Mouse (Mus musculus): ENCODE results near the gene Smtnl1. TPM values are rescaled to one million over a fixed set of nuclear protein-coding genes. Genes with fewer than 3 reads are reported as not detected.
A peak's percentile ranks its signal among the peaks of the same experiment; 100 is the strongest.

Gene Smtnl1
- polyA plus RNA-seq, 1 experiment from 2014 or later: 0.40 TPM

- peak; percentile 78 for ATAC-seq (ENCODE audit: insufficient read depth)
- H3K9me3 ChIP-seq (replicated peaks): no peaks in the 10 kb centered on the region
- H3K4me2 ChIP-seq: peak overlapping the region; percentile 31; the same call in 1 of the 2 replicates
- H3K4me1 ChIP-seq (replicated peaks): peaks cover 81% of the 10 kb centered on the region
- no peak overlapping the region for H3K9ac ChIP-seq
- H3K4me3 ChIP-seq (replicated peaks): no peak overlapping the region
- H3K36me3 ChIP-seq (replicated peaks): peaks cover 100% of the 10 kb centered on the region
- 70% methylated on average over 23 of the region's 23 CpGs for WGBS (ENCODE audit: insufficient replicate concordance)
- no peaks in the 10 kb centered on the region for H3K27me3 ChIP-seq
- H3K27ac ChIP-seq (replicated peaks): peak overlapping the region; percentile 77
Measured at GRCm38 (mm10) chr2:84851130-84852040, 28.9 kb upstream of the Smtnl1 start.

DNA sequence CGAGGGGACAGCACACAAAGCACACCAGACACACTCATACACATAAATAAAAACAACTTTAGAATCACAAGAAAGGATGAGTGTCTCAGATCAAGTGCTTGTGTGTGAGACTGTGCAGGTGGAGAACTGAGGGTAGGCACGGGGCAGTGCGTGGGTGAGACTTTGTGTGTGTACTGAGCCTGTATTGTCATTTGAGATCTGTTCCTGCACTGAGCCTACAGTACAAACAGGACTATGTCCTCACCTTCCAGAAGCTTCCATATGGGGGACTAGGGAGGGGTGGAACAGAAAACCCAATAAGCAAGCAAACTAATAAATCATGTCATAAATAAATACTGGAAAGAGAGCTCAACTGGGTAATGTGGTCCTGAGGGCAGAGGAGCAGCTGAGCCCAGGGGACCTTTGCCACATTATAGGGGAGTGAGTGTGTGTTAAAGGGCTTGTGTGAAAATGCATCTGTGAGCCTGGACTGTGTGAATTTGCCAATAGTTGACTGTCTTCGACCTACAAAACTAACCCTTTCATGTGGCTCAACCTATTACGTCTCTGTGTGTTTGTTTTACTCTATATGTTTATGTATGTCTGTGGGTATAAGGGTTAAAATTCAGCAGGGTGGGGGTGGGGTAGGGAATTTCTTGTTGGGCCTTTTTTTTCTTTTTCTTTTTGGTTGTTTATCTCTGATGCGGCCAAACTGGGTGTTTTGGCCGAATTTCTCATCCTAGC, 28.1 kb upstream of the Smtnl1 start:
- Histone ChIP-seq H3K4me3 (replicated peaks) (no peak overlapping the region), H3K4me2 (peak overlapping the region; percentile 31; the same call in 1 of the 2 replicates), H3K27ac (replicated peaks) (peak overlapping the region; percentile 77), H3K9ac (no peak overlapping the region), H3K27me3 (no peaks in the 10 kb centered on the region), H3K9me3 (replicated peaks) (no peaks in the 10 kb centered on the region), H3K4me1 (replicated peaks) (peaks cover 84% of the 10 kb centered on the region), H3K36me3 (replicated peaks) (peaks cover 100% of the 10 kb centered on the region)
- WGBS (ENCODE audit: insufficient replicate concordance): 72% methylated on average over 7 of the region's 7 CpGs
- ATAC-seq (ENCODE audit: insufficient read depth): peak; percentile 68

DNA sequence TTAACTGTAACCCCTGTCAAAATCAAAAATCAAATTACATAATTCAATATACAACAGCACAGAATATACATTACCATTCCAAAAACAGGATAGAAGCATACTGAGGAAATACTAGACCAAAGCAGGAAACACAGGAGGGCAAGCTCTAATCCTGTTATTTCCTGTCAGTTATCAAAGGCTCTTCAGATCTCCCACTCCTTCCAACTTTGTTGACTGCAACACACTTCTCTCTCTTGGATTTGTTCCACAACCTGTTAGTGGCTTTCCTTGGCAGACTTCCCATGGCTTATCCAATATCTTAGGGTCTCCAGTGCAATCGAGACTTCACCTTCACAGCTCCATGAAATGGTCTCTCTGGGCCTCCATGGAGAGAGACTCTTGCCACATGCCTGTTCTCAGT, 22.8 kb upstream of the Smtnl1 start:
- Histone ChIP-seq H3K4me2 (peak overlapping the region; percentile 79), H3K4me3 (replicated peaks) (0 out of 2 replicates have a peak overlapping the region, but pooled peaks have one; percentile 10), H3K27me3 (no peaks in the 10 kb centered on the region), H3K4me1 (replicated peaks) (peaks cover 73% of the 10 kb centered on the region), H3K9ac (no peak overlapping the region), H3K9me3 (replicated peaks) (no peaks in the 10 kb centered on the region), H3K36me3 (replicated peaks) (peaks cover 79% of the 10 kb centered on the region), H3K27ac (replicated peaks) (peak overlapping the region; percentile 54)
- 61% methylated on average over 1 of the region's 1 CpGs for WGBS (ENCODE audit: insufficient replicate concordance)
- no peak for ATAC-seq (ENCODE audit: insufficient read depth)

GRCm38 (mm10) chr2:84843654-84844053, 21.2 kb upstream of the Smtnl1 start:
- peak overlapping the region; percentile 79 for H3K4me2 ChIP-seq
- peak overlapping the region; percentile 70 for H3K4me3 ChIP-seq (replicated peaks)
- WGBS (ENCODE audit: insufficient replicate concordance): 25% methylated on average over 6 of the region's 6 CpGs
- ATAC-seq (ENCODE audit: insufficient read depth): no peak
- peaks cover 63% of the 10 kb centered on the region for H3K4me1 ChIP-seq (replicated peaks)
- H3K36me3 ChIP-seq (replicated peaks): peaks cover 63% of the 10 kb centered on the region
- 0 out of 2 replicates have a peak, but pooled peaks cover 1% of the 10 kb centered on the region for H3K27me3 ChIP-seq
- no peaks in the 10 kb centered on the region for H3K9me3 ChIP-seq (replicated peaks)
- peak overlapping the region; percentile 73 for H3K9ac ChIP-seq
- H3K27ac ChIP-seq (replicated peaks): peak overlapping the region; percentile 94

GRCm38 (mm10) chr2:84841905-84842304, 19.5 kb upstream of the Smtnl1 start:
- H3K4me3 ChIP-seq (replicated peaks): peak overlapping the region; percentile 70
- peak overlapping the region; percentile 94 for H3K27ac ChIP-seq (replicated peaks)
- H3K36me3 ChIP-seq (replicated peaks): peaks cover 46% of the 10 kb centered on the region
- H3K4me1 ChIP-seq (replicated peaks): peaks cover 63% of the 10 kb centered on the region
- peak overlapping the region; percentile 86 for H3K9ac ChIP-seq
- H3K4me2 ChIP-seq: peak overlapping the region; percentile 79
- no peaks in the 10 kb centered on the region for H3K9me3 ChIP-seq (replicated peaks)
- H3K27me3 ChIP-seq: 0 out of 2 replicates have a peak, but pooled peaks cover 6% of the 10 kb centered on the region
- ATAC-seq (ENCODE audit: insufficient read depth): peak; percentile 92

DNA sequence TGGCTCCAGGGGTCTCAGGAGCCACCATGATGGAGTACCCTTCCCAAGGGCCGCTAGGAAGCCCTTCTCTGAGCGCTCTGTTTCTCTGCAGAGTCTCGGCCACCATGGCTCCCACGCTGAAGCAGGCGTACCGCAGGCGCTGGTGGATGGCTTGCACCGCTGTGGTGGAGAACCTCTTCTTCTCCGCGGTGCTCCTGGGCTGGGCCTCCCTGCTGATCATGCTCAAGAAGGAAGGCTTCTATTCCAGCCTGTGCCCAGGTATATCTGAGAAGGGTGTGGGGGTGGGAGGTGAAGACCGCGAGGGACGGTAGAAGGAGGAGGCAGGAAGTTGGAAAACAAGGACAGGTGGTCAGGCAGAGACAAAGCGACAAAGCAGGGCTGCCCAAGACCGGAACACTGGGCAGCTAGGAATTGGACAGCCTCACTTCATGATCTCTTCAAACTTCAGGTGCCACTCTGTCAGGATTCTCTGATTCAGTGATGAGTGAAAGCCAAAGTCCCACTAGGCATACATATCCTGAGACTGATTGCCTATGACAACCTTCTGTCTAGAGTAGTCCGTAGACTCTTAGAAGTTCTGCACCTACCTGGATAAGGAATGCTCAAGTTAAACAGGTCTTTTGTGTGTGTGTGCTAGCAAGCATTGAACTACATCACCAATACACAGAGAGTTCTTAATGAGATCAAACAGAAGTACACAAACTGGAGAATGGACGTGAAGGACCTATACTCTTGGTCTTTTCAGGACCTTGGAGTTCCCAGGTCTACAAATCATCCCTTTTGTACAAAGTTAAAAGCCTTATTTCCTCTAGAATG, 18.5 kb upstream of the Smtnl1 start:
- WGBS (ENCODE audit: insufficient replicate concordance): 2% methylated on average over 17 of the region's 17 CpGs
- peak overlapping the region; percentile 79 for H3K4me2 ChIP-seq
- peaks cover 36% of the 10 kb centered on the region for H3K36me3 ChIP-seq (replicated peaks)
- peak; percentile 3; the same call in 1 of the 2 replicates for ATAC-seq (ENCODE audit: insufficient read depth)
- peaks cover 60% of the 10 kb centered on the region for H3K4me1 ChIP-seq (replicated peaks)
- H3K27ac ChIP-seq (replicated peaks): peak overlapping the region; percentile 94
- peak overlapping the region; percentile 86 for H3K9ac ChIP-seq
- no peaks in the 10 kb centered on the region for H3K9me3 ChIP-seq (replicated peaks)
- peaks cover 6% of the 10 kb centered on the region; the same call in 1 of the 2 replicates for H3K27me3 ChIP-seq
- H3K4me3 ChIP-seq (replicated peaks): peak overlapping the region; percentile 70

DNA sequence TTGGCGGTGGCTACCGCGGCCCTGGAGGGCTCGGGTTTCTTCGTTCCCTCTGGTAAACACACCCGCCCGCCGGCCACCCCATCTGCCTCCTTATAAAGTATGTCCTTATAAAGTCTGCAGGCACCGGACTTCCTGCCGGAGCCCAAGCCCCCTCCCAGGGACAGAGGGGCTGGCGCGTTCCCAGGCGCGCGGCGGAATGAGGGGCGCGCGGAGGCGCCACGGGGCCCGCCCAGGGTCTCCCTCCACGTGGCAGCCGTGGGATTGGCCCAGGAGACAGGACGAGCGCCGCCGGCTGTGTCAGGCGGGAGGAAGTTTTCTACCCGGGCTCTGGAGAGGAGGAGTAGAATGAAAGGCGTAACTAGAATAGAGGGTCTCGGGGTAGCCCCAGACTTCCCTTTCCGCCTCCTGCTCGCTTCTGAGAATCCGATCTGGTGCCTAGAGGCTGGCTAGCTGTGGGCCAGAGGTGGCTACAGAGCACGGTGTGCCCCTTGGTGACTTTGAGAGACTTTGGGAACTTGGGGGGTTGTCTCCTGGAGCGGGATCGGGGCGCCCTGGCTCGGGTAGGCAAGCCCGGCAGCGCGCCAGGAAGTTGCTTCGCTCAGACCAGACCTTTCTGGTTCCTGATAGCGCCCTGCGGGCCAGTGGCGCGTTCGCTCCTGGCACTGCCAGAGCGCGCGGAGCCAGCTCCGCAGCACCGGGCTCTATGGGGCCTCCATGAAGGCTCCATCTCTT, 17.7 kb upstream of the Smtnl1 start:
- peak overlapping the region; percentile 86 for H3K9ac ChIP-seq
- under 1% methylated on average over 54 of the region's 54 CpGs for WGBS (ENCODE audit: insufficient replicate concordance)
- peak overlapping the region; percentile 70 for H3K4me3 ChIP-seq (replicated peaks)
- ATAC-seq (ENCODE audit: insufficient read depth): peak; percentile 44
- H3K9me3 ChIP-seq (replicated peaks): no peaks in the 10 kb centered on the region
- peak overlapping the region; percentile 79 for H3K4me2 ChIP-seq
- H3K27me3 ChIP-seq: peaks cover 6% of the 10 kb centered on the region; the same call in 1 of the 2 replicates
- H3K27ac ChIP-seq (replicated peaks): peak overlapping the region; percentile 94
- peaks cover 52% of the 10 kb centered on the region for H3K4me1 ChIP-seq (replicated peaks)
- H3K36me3 ChIP-seq (replicated peaks): peaks cover 28% of the 10 kb centered on the region

DNA sequence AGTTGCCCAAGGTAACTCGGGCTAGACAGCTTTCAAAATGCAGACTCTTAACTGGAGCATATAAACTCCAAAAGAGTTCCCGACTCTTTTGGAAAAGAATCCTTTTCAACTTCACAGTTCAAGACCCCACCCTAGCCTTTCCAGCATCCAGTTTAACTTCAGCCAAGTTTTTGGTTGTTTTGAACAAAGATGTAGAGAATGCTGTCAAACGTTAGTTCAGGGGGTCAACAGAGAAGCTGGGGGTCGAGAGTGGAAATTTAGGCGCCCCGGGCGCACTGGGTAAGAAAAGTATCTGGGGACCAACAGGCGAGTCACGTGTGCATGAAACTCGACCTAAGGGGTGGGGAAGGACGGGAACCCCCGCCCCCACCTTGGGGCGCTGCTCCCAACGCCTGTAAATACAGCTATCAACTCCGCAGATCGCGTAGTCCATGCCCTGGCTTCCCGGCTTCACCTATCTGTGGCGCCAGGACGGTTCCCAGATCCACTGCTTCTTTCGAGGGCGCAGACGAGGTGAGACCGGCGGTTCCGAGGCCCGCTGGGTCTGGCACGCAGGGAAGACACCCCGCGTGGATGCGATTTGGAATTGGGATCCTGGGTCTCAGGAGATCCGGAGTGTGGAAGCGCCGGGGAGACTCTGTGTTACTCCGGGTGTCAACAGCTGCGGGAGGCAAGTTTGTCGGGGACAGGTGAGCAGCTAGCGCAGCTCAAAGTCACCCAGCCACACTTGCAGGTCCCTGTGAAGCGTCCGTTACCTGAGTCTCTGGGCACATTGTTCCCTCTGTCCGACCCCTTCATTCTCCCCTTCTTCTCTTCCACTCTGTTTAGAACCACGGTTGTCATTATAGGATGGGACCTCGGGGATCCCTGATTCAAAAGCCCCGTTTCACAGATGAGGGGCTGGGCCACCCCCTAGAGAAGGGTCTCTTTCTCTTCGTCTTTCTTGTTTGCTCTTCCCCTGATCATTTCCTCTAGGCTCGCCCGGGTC, 16.8 kb upstream of the Smtnl1 start:
- Histone ChIP-seq H3K36me3 (replicated peaks) (peaks cover 19% of the 10 kb centered on the region), H3K9ac (peak overlapping the region; percentile 86), H3K27me3 (peaks cover 6% of the 10 kb centered on the region; the same call in 1 of the 2 replicates), H3K4me3 (replicated peaks) (peak overlapping the region; percentile 70), H3K27ac (replicated peaks) (peak overlapping the region; percentile 94), H3K4me1 (replicated peaks) (peaks cover 43% of the 10 kb centered on the region), H3K9me3 (replicated peaks) (no peaks in the 10 kb centered on the region), H3K4me2 (peak overlapping the region; percentile 79)
- WGBS (ENCODE audit: insufficient replicate concordance): under 1% methylated on average over 47 of the region's 47 CpGs
- ATAC-seq (ENCODE audit: insufficient read depth): peak; percentile 41

DNA sequence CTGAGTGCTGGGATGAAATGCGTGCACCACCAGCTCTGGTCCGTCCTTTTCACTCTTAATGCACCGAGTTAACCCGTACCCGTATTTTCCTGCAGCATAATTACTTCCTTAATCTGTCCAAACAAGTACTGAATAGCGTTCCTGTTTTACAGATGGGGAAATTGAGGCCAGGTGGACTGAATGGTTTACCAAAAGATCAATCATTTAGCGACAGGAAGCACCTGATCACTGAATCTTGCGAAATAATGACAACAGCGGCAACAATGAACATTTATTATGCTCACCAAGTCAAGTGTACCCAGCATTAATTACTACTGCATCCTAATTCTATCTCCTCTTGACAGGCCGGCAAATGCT, 16.1 kb upstream of the Smtnl1 start, which contains the start of gene Slc43a1:
Gene Slc43a1 (plus strand): TSS at position 258 of the 357 bp plus-strand sequence.
- H3K27ac ChIP-seq (replicated peaks): peak within 1 kb of the TSS; percentile 94
- no peak for ATAC-seq (ENCODE audit: insufficient read depth)
- H3K4me3 ChIP-seq (replicated peaks): peak within 1 kb of the TSS; percentile 70
- H3K4me2 ChIP-seq: peak within 1 kb of the TSS; percentile 79
- peaks cover 12% of the 10 kb centered on the region for H3K36me3 ChIP-seq (replicated peaks)
- peaks cover 6% of the 10 kb centered on the region; the same call in 1 of the 2 replicates for H3K27me3 ChIP-seq
- H3K4me1 ChIP-seq (replicated peaks): peaks cover 36% of the 10 kb centered on the region
- no peaks in the 10 kb centered on the region for H3K9me3 ChIP-seq (replicated peaks)
- H3K9ac ChIP-seq: peak within 1 kb of the TSS; percentile 86
- WGBS (ENCODE audit: insufficient replicate concordance): 14% methylated on average over 10 of the region's 10 CpGs
